Mouse (Mus musculus): ENCODE data around the gene Atp2c1. TPM values are rescaled to one million over a fixed set of nuclear protein-coding genes. Genes with fewer than 3 reads are reported as not detected.

Gene Atp2c1
- polyA plus RNA-seq, 1 experiment from 2014 or later = 63.9 TPM

DNA sequence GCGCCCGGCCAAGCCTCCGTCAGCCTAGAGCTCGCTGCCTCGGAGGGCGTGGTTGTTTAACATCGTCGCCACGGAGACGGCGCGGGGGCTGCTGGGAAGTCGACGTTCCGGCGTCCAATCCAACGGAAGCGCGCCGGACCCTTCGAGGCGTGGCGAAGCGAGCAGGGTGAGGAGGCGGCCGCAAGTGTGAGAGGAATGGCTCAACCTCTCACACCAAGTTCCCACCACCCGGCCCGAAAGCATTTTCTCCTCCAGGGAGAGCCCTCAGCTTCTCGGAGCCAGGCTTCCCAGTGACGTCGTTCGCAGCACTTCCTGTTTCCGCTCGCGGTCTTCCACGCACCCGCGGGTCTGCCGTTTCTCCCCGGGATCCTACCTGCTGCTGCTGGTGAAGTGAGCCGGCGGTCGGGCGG lies 131.9 kb downstream of the Atp2c1 start, which contains the start of the genes Aste1 and Nek11:
Gene Aste1 (plus strand): TSS at position 175 of the 410 bp plus-strand sequence.
Gene Nek11 (minus strand): TSS at position 307 of the 410 bp plus-strand sequence.
- Histone ChIP-seq H3K9me3 (replicated peaks; ENCODE audit: control insufficient read depth, low read length) (no peaks in the 10 kb centered on the region), H3K27ac (replicated peaks; ENCODE audit: low read depth, low read length) (peak within 1 kb of the TSS; percentile 82), H3K4me1 (ENCODE audit: control insufficient read depth, insufficient read depth, low read length) (no peaks in the 10 kb centered on the region), H3K4me2 (ENCODE audit: low read depth, low read length) (peak within 1 kb of the TSS; percentile 57), H3K9ac (replicated peaks; ENCODE audit: low read length) (peak within 1 kb of the TSS; percentile 74), H3K36me3 (replicated peaks; ENCODE audit: control insufficient read depth, insufficient read depth, low read depth, low read length) (no peaks in the 10 kb centered on the region), H3K27me3 (ENCODE audit: control insufficient read depth, insufficient read depth, low read length) (no peaks in the 10 kb centered on the region), H3K4me3 (ENCODE audit: low read depth, low read length) (peak within 1 kb of the TSS; percentile 70)
- ATAC-seq (replicated peaks; ENCODE audit: insufficient number of reproducible peaks, low FRiP score, low TSS enrichment, low read depth) = peak; percentile 98
- DNase-seq (ENCODE audit: low spot score) = peak; percentile 96
- under 1% methylated on average over 44 of the region's 44 CpGs for WGBS

DNA sequence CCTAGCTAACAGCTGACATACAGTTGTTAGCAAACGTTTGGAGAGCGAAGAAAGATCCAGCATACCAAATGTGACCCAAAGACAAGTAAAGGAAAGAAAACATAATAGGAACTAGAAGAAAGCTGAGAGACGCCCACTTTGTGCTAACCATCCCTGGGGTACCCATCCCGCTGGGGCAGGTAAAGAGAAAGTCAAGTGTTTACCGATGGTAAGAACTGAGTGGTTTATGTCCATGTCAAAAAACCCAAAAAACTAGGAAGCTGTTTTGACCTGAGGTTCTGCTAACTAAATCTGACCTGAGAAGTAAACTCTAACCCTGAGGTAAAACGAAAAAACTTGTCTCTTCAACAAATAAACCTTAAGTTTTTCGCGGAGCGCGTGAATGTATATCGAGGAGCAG lies 132.4 kb downstream of the Atp2c1 start:
- H3K9me3 ChIP-seq (replicated peaks; ENCODE audit: control insufficient read depth, low read length) = no peaks in the 10 kb centered on the region
- no peak overlapping the region for H3K27ac ChIP-seq (replicated peaks; ENCODE audit: low read depth, low read length)
- DNase-seq (ENCODE audit: low spot score) (no peak), ATAC-seq (replicated peaks; ENCODE audit: insufficient number of reproducible peaks, low FRiP score, low TSS enrichment, low read depth) (peak; percentile 20; the same call in 1 of the 2 replicates)
- H3K9ac ChIP-seq (replicated peaks; ENCODE audit: low read length) = no peak overlapping the region
- H3K36me3 ChIP-seq (replicated peaks; ENCODE audit: control insufficient read depth, insufficient read depth, low read depth, low read length) = no peaks in the 10 kb centered on the region
- H3K4me2 ChIP-seq (ENCODE audit: low read depth, low read length) = peak overlapping the region; percentile 57
- H3K27me3 ChIP-seq (ENCODE audit: control insufficient read depth, insufficient read depth, low read length) = no peaks in the 10 kb centered on the region
- peak overlapping the region; percentile 70 for H3K4me3 ChIP-seq (ENCODE audit: low read depth, low read length)
- WGBS = 9% methylated on average over 11 of the region's 11 CpGs
- H3K4me1 ChIP-seq (ENCODE audit: control insufficient read depth, insufficient read depth, low read length) = no peaks in the 10 kb centered on the region

DNA sequence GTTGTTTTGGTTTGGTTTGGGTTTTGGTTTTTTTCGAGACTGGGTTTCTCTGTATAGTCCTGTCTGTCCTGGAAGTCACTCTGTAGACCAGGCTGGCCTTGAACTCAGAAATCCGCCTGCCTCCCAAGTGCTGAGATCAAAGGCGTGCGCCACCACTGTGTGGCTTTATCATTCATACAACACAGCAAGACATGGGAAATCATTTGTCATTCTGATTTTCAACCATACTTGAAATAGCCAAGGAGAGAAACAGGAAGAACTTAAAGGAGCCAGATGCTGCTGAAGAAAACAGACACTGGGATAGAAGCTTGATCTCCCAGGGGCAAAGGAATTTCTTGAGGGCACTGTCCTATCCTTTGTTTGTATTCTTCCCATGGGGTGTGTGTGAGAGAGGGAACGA lies 136.5 kb downstream of the Atp2c1 start:
- Histone ChIP-seq H3K9me3 (replicated peaks; ENCODE audit: control insufficient read depth, low read length) (no peaks in the 10 kb centered on the region), H3K27me3 (ENCODE audit: control insufficient read depth, insufficient read depth, low read length) (no peaks in the 10 kb centered on the region), H3K4me2 (ENCODE audit: low read depth, low read length) (no peak overlapping the region), H3K4me1 (ENCODE audit: control insufficient read depth, insufficient read depth, low read length) (no peaks in the 10 kb centered on the region), H3K9ac (replicated peaks; ENCODE audit: low read length) (no peak overlapping the region), H3K36me3 (replicated peaks; ENCODE audit: control insufficient read depth, insufficient read depth, low read depth, low read length) (no peaks in the 10 kb centered on the region), H3K27ac (replicated peaks; ENCODE audit: low read depth, low read length) (no peak overlapping the region), H3K4me3 (ENCODE audit: low read depth, low read length) (no peak overlapping the region)
- 64% methylated on average over 4 of the region's 5 CpGs for WGBS
- ATAC-seq (replicated peaks; ENCODE audit: insufficient number of reproducible peaks, low FRiP score, low TSS enrichment, low read depth) (no peak), DNase-seq (ENCODE audit: low spot score) (no peak)

DNA sequence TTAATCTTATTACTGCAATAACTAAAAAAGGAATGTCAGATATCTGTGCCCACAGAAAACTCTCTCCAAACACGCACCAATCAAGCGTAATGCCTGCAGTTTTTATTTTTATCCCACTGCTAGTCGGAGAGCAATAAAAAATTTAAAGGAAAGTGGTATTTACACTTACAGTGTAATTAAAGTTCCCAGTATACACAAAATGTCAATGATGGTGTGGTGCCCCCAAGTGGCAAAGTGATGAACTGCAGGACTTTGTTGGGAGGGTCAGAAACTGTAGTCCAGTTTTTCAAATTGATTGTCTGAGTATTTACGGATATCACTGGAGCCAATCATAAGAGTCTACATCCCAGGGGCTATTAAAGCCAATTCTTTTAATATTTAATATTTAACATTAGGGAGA lies 137.8 kb downstream of the Atp2c1 start:
- Histone ChIP-seq H3K9ac (replicated peaks; ENCODE audit: low read length) (no peak overlapping the region), H3K27me3 (ENCODE audit: control insufficient read depth, insufficient read depth, low read length) (no peaks in the 10 kb centered on the region), H3K4me1 (ENCODE audit: control insufficient read depth, insufficient read depth, low read length) (no peaks in the 10 kb centered on the region), H3K4me2 (ENCODE audit: low read depth, low read length) (no peak overlapping the region), H3K27ac (replicated peaks; ENCODE audit: low read depth, low read length) (no peak overlapping the region), H3K9me3 (replicated peaks; ENCODE audit: control insufficient read depth, low read length) (no peaks in the 10 kb centered on the region), H3K4me3 (ENCODE audit: low read depth, low read length) (no peak overlapping the region), H3K36me3 (replicated peaks; ENCODE audit: control insufficient read depth, insufficient read depth, low read depth, low read length) (no peaks in the 10 kb centered on the region)
- WGBS = 18% methylated on average over 4 of the region's 4 CpGs
- ATAC-seq (replicated peaks; ENCODE audit: insufficient number of reproducible peaks, low FRiP score, low TSS enrichment, low read depth) (no peak), DNase-seq (ENCODE audit: low spot score) (peak; percentile 82)

DNA sequence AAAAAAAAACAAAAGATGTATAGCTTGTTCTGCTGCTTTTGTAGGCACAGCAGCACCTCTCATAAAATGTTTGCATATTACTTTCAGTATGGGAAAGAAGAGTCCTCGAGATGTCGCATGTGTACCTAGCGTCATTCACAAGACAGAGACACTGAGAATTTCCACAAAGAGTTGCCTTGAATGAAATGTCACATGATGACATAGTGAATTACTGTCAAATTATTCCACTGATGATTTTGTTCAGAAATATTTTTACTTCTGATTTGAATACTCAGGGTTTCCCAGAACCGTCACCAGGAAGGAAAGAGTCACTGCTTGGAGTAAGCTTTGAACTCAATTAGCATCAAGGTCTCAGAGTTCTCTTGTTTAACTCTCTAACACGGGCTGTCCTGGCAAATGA lies 139.7 kb downstream of the Atp2c1 start:
- no peak overlapping the region for H3K4me2 ChIP-seq (ENCODE audit: low read depth, low read length)
- DNase-seq (ENCODE audit: low spot score) (no peak), ATAC-seq (replicated peaks; ENCODE audit: insufficient number of reproducible peaks, low FRiP score, low TSS enrichment, low read depth) (no peak)
- no peak overlapping the region for H3K27ac ChIP-seq (replicated peaks; ENCODE audit: low read depth, low read length)
- H3K27me3 ChIP-seq (ENCODE audit: control insufficient read depth, insufficient read depth, low read length) = no peaks in the 10 kb centered on the region
- 84% methylated on average over 5 of the region's 5 CpGs for WGBS
- H3K4me3 ChIP-seq (ENCODE audit: low read depth, low read length) = no peak overlapping the region
- no peaks in the 10 kb centered on the region for H3K36me3 ChIP-seq (replicated peaks; ENCODE audit: control insufficient read depth, insufficient read depth, low read depth, low read length)
- no peak overlapping the region for H3K9ac ChIP-seq (replicated peaks; ENCODE audit: low read length)
- no peaks in the 10 kb centered on the region for H3K9me3 ChIP-seq (replicated peaks; ENCODE audit: control insufficient read depth, low read length)
- H3K4me1 ChIP-seq (ENCODE audit: control insufficient read depth, insufficient read depth, low read length) = no peaks in the 10 kb centered on the region

DNA sequence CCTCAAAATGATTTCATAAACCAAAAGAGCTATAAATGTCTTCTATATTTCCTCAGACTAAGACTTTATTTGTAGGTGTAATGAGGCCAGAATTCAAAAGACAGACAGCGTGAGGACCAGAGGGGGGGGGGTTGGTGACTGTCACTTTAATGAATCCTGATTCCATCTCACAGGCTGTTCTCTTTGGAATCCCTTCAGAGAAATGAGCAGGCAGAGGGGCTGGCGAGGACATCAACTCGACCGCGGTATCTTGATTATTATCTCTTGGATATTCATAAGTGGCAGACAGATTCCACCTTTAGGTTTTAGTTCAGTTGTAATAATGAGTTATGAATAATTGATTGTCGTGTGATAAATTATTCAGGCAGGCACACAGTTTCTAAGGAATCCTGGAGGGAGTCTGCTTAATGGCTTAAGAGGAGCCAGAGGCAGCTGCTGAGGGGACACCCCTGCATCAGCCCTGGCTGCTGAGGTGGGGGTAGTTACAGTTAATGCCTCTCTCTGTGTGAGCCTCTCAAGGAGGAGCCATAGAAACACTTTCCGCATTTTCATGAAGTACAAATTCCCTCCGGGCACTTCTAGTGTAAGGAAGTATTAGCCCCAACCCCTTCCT lies 147.5 kb downstream of the Atp2c1 start:
- Histone ChIP-seq H3K27ac (replicated peaks; ENCODE audit: low read depth, low read length) (no peak overlapping the region), H3K4me1 (ENCODE audit: control insufficient read depth, insufficient read depth, low read length) (no peaks in the 10 kb centered on the region), H3K27me3 (ENCODE audit: control insufficient read depth, insufficient read depth, low read length) (no peaks in the 10 kb centered on the region), H3K36me3 (replicated peaks; ENCODE audit: control insufficient read depth, insufficient read depth, low read depth, low read length) (no peaks in the 10 kb centered on the region), H3K9me3 (replicated peaks; ENCODE audit: control insufficient read depth, low read length) (no peaks in the 10 kb centered on the region), H3K9ac (replicated peaks; ENCODE audit: low read length) (no peak overlapping the region), H3K4me3 (ENCODE audit: low read depth, low read length) (no peak overlapping the region), H3K4me2 (ENCODE audit: low read depth, low read length) (no peak overlapping the region)
- DNase-seq (ENCODE audit: low spot score) = no peak
- 0 out of 2 replicates have a peak, but pooled peaks have one; percentile 75 for ATAC-seq (replicated peaks; ENCODE audit: insufficient number of reproducible peaks, low FRiP score, low TSS enrichment, low read depth)
- WGBS = 76% methylated on average over 8 of the region's 8 CpGs

DNA sequence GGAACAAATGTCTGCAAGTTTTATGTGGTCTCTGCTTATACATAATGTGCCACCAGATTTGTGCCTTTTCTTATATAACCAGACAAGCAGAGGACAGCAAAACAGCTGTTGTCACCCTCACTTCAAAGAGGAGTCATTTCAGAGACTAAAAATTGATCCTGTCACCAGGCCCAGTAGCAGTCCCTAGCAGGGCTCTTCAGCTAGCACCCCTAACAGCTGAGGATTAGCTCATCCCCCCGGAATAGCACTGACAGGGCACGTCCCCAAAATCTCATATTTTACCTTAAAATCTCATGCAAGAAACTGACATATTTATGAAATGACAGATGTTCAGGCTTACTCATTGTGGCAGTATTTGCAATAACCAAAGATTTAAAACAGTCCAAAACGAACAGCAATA lies 149.5 kb downstream of the Atp2c1 start:
- Histone ChIP-seq H3K36me3 (replicated peaks; ENCODE audit: control insufficient read depth, insufficient read depth, low read depth, low read length) (no peaks in the 10 kb centered on the region), H3K4me2 (ENCODE audit: low read depth, low read length) (no peak overlapping the region), H3K27ac (replicated peaks; ENCODE audit: low read depth, low read length) (no peak overlapping the region), H3K4me1 (ENCODE audit: control insufficient read depth, insufficient read depth, low read length) (no peaks in the 10 kb centered on the region), H3K4me3 (ENCODE audit: low read depth, low read length) (no peak overlapping the region), H3K9me3 (replicated peaks; ENCODE audit: control insufficient read depth, low read length) (no peaks in the 10 kb centered on the region), H3K9ac (replicated peaks; ENCODE audit: low read length) (no peak overlapping the region), H3K27me3 (ENCODE audit: control insufficient read depth, insufficient read depth, low read length) (no peaks in the 10 kb centered on the region)
- DNase-seq (ENCODE audit: low spot score) (no peak), ATAC-seq (replicated peaks; ENCODE audit: insufficient number of reproducible peaks, low FRiP score, low TSS enrichment, low read depth) (no peak)
- WGBS = 74% methylated on average over 3 of the region's 3 CpGs

DNA sequence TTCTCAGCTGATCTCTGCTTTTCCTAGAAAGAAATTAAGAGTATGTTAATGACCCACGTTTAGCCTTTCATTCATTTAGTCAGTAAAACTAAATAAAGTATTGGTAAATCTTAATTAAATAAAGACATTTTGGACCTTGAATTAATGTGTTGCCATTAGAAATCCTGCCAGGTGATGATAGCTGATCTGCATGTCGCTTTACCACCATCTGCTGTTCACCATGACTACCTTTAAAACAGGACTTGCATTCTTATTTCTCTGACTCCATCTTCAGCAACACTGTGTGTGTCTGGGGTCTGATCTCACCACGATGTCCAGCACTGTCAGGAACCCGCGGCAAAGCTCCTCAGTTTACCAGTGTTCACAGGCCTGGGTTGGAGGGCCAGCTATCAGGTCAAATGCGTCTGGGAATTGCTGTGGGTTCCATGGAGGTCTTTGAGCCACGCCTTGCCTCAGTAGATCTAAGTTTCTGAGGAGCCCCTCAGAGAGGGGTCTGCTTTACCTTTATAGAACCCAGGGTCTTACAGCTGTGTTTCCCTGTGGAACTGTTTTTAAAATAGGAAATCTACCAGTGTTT lies 150.1 kb downstream of the Atp2c1 start:
- 77% methylated on average over 7 of the region's 7 CpGs for WGBS
- no peak overlapping the region for H3K4me3 ChIP-seq (ENCODE audit: low read depth, low read length)
- ATAC-seq (replicated peaks; ENCODE audit: insufficient number of reproducible peaks, low FRiP score, low TSS enrichment, low read depth) (no peak), DNase-seq (ENCODE audit: low spot score) (no peak)
- no peaks in the 10 kb centered on the region for H3K9me3 ChIP-seq (replicated peaks; ENCODE audit: control insufficient read depth, low read length)
- H3K27me3 ChIP-seq (ENCODE audit: control insufficient read depth, insufficient read depth, low read length) = no peaks in the 10 kb centered on the region
- H3K4me1 ChIP-seq (ENCODE audit: control insufficient read depth, insufficient read depth, low read length) = no peaks in the 10 kb centered on the region
- H3K4me2 ChIP-seq (ENCODE audit: low read depth, low read length) = no peak overlapping the region
- H3K27ac ChIP-seq (replicated peaks; ENCODE audit: low read depth, low read length) = no peak overlapping the region
- no peaks in the 10 kb centered on the region for H3K36me3 ChIP-seq (replicated peaks; ENCODE audit: control insufficient read depth, insufficient read depth, low read depth, low read length)
- H3K9ac ChIP-seq (replicated peaks; ENCODE audit: low read length) = no peak overlapping the region

All from embryonic facial prominence, embryonic 11.5 days (tissue).